Mouse (Mus musculus) natural killer cell, adult 2 months (primary cell): Measurements from ENCODE around the gene Rbm25.
"Not testable (repeated sequence)": the region's sequence is repeated elsewhere in the genome, so short reads cannot be mapped to it uniquely, and the experiment has no call there.

ENCODE experiments used
- DNase-seq, 2 experiments: peaks; one replicate each; pipeline ENCODE4 v3.0.0; 2022; ENCODE audit warnings: low spot score in 2 of 2

Rbm25 gene

GRCm38 (mm10) chr12:83630936-83631335 lies at the start of gene Rbm25:
Gene Rbm25 (plus strand): TSS chr12:83631236.
- not testable (repeated sequence) for DNase-seq

- no peak for DNase-seq
These were observed 48.9 kb upstream of the Rbm25 start for GRCm38 (mm10) chr12:83582106-83582505.

DNA sequence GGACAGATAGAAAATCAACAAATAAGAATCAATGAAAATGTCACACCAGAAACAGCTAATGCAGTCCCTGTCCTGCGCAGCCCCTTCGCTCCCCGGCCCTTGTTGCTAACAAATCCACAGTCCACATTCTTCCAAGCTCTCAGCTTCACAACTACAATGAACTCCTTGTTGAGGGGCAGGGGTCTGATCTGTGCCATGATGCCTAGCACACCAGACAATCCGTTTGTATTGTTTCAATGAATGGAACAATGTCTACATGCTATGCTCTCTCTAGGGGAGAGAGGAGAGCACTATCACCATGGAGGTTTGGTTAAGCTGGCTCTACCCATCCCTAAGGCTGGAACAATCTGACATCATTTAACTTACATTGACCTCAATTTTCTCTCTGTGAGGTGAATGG lies 48.3 kb upstream of the Rbm25 start:
- no peak for DNase-seq

DNA sequence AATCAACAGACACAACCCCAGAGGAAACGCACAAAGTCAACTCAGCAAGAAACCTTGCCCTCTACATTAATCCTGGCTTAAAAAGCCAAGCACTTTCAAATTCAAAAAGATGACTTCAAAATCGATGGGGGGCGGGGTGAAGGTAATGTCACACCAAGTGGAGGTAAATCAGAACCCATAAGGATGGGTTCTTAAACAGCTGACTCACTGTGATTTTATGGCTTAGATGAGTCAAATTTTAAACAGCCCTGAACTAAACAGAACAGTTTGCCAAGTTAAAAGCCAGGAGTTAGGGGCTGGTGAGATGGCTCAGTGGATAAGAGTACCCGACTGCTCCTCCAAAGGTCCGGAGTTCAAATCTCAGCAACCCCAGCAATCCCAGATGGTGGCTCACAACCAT lies 44.4 kb upstream of the Rbm25 start:
- no peak for DNase-seq

- no peak for DNase-seq
These were observed 39.1 kb upstream of the Rbm25 start for GRCm38 (mm10) chr12:83591754-83592501.

DNA sequence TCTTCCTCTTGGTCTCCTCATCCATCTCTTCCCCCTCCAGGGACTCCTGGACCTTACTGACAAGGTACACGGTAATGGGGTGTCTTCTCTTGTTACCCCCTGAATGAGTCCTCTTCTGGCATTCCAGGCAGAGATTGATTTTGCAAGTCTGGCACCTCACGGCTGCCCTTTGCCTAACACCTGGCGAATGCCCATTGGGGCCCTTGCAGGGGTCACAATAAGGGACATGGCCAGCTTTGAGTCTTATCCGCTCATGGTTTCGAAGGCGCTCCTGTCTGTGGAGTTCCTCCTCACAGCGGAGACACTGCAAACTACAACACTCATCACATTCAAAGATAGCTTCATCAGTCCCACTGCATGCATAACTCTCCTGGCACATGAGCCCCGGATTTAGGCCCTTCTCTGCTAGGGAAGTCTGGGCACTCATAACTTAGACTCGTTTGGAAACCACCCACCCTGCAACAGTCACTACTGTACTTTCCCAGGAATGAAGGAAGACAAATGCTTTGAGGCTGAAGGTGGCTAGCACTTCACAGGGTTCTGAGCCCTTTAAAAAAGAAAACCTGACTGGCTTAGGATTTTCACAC lies 36.5 kb upstream of the Rbm25 start:
- DNase-seq, result no peak

DNA sequence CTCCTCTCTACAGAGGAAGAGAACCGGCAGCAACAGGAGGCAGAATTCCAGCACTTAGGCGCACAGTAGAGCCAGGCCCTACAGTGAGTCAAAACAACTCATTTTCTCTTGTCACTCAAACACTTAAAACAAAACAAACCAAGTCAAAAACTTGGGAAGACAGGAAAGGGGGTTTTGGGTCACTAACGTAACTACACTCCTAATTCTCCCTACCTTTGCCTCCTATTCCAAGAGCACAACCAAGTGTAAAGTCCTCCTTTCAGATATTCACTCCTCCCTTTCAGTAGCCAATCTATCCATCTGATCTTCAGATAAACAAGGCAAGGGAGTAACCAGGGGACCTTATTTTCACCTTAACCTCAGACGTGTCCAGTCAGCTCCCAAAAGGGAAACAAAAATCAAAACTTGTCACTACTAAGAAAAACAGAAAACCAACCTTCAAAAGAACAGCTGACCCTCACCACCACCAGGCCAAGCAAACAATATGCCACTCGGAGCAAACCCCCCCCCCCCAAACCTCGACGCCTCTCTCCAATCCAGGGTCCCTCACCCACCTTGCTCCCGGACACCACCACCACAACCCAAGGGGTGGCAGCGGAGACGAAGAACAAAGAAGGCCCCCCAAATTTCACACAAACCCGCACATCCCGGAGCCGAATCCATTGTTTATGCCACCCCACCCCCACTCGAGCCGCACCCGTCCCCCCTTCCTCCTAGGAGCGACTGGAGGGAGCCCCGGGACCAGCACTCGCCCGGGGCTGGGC lies 34.7 kb upstream of the Rbm25 start:
- DNase-seq, result no peak

- DNase-seq, result peak; percentile 85 to 88
These were observed 34.0 kb upstream of the Rbm25 start, which contains the start of gene Zfyve1 for GRCm38 (mm10) chr12:83597025-83597501. Gene Zfyve1 (minus strand): TSS chr12:83597222.

DNA sequence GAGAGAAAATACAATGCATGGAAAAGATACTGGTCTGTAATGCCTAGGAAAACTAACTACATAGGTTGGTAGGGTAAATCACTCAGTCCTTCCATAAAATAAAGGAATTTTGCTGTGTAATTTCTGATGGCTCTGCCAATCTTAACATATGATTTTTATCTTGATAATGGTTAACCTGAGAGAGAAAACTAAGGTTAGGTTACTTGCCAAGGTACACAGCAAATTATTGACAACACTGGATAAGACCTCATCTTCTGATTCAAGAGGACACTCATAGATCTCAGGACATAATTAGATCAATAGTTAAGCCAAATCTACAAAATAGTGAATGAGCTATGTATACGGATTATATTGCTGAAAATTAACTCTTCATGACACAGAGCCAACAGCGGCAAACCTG lies 33.2 kb upstream of the Rbm25 start:
- DNase-seq, result no peak

DNA sequence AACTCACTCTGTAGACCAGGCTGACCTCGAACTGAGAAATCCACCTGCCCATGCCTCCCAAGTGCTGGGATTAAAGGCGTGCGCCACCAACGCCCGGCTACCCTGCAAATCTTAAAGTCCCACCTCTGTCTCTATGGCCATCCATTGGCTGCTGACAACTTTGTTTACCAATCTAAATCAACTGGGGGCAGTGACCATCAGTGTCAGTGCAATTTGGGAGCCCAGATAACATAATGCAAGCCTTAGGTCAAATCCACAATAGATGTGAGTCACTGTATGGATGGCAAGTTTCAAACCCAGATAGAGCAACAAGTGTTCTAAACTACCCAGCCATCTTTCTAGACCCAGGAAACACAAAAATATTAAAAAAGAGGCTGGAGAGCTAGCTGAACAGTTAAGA lies 28.8 kb upstream of the Rbm25 start:
- no peak for DNase-seq

DNA sequence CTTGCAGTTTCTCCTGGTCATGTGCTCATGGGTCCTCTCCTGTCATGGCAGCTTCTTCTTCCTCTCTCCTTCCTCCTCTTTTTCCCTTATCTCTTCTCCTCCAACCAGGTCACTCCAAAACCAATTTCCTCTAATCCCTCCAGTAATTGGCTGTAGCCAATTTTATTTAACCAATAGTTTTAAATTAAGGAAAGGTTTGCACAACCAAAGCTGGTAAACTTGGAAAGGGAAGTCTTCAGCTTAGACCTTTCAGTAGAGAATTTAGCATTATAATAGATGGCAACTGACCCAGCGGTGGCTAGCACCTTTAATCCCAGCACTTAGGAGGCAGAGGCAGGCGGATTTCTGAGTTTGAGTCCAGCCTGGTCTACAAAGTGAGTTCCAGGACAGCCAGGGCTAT lies 24.6 kb upstream of the Rbm25 start:
- DNase-seq, result not testable (repeated sequence)

DNA sequence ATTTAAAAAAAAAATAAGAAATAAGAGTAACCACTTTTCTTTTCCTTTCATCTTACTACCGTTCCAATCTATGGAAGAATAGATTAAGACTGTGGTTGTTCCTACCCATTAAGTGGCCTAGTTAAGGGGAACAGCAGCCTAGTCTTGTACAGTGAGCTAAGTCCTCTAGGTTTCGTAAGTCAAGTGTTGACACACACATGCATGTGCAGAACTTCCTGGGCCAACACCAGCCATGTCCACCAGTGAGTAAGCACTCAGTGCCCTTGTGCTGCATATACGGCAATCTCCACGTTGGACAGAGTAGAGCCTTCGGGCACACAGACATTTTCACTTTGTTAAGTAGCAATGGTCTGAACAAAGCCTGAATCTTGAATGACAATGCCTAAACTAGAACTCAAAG lies 13.8 kb upstream of the Rbm25 start:
- DNase-seq, result no peak

- DNase-seq, result no peak
These were observed 12.1 kb upstream of the Rbm25 start for GRCm38 (mm10) chr12:83618981-83619380.

DNA sequence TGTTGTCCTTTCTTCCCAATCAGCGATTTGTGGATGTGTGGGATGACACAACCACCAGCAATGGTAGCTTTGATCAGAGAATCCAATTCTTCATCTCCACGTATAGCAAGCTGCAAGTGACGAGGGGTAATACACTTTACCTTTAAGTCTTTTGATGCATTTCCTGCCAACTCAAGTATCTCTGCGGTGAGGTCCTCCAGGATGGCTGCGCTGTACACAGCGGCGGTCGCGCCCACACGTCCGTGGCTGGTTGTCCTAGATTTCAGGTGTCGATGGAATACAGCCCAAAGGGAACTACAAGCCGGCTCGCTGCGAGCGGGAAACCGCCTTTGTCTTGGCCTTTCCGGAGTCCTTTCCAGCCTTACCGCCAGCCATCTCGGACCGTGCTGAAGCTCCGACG lies 10.3 kb upstream of the Rbm25 start:
- not testable (repeated sequence) for DNase-seq

DNA sequence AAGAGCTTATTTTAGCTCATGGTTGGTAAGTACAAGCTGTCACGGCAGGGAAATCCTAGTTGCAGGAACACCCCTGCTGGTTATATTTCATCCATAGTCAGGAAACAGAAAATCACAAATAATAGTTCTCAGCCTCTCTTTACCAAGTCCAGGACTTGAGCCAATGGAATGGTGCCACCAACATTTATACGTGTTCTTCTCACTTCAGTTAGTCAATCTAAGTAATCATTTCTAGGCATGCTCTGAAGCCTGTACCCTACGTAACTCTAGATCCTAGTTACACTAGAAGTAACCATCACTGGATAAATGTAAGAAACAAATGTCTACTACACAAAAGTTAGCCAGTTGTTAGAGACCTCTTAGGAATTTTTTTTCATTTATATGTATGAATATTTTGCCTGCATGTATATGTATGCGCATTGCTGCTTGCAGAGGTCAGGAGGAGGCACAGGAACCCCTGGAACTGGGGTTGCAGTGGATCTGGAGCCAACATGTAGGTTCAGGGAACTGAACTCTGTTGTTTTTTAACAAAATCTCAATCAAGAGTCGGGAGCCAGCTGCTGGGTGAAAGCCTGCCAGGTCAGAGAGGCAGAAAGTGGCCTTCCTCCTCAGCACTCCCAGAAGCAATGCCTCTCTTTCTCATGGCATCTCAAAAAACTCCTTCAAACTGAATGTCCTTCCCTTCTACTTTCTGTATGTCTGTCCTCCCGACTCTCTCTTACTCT lies 8.8 kb upstream of the Rbm25 start:
- DNase-seq, result no peak

GRCm38 (mm10) chr12:83624321-83624720 lies 6.7 kb upstream of the Rbm25 start:
- no peak for DNase-seq

DNA sequence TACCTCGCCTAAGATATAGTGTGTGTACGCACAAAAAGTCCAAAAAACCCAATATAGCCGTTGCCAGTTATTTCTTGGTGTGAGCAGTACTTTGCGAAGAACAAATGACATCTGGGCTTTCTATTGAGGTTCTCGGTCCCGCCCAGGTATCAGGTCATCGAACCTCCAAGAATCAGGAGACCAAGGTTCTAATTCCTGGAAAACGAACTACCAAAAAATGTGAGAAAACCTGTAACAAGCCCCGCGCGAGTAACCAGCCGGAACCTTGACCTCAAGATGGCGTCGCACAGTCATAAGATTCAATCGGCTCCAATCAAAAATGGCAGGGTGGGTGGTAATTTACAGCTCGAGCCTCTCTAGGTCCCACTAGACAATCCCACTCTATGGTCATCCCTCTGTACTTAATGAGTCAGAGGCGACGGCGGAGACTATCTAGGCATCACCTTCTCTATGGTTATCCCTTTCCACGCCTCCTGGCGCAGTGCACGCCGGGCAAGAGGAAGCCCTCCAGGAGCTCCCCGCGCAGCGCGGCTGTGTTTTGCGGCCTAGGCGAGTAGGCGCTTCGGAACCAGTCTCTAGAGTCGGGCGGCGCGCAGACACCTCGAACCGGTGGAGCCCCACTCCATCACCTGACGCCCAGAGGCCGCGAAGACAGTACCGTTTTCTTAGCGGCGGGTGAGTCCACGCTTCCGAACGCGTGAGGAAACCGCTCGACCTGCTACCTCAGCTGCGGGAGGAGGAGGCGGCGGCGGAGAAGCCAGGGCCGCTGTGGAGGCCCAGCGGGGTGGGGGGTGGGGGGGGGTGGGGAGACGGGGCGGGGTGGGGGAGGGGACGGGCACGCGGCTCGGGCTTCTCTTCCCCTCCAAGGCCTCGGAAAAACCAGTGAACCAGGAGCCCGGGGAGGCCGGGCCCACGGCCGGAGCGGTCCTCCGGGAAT lies 975 bp downstream of the Rbm25 start:
- peak; percentile 95 to 96 for DNase-seq

- DNase-seq, result peak; percentile 36 to 46
These were observed 1.6 kb downstream of the Rbm25 start for GRCm38 (mm10) chr12:83632680-83633025.

DNA sequence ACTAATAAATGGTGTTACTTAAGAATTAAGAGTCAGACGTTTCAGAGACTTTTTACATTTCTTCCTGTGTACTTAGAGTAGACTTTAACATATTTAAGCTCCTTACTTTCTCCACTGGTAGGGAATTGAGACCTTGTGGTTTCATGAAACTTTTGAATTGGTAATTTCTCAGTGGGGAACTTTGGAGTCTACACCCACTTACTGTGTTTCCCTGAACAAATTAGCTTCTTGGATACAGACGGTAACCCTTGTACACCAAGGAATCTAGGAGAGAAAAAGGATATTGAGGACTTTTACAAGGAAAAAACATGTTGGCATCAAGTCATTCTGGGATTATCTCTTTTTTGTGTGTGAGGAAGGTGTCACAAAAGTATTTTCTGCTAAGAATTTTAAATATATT lies 2.8 kb downstream of the Rbm25 start:
- no peak for DNase-seq

- DNase-seq, result no peak
These were observed 10.2 kb downstream of the Rbm25 start for GRCm38 (mm10) chr12:83641233-83641632.

DNA sequence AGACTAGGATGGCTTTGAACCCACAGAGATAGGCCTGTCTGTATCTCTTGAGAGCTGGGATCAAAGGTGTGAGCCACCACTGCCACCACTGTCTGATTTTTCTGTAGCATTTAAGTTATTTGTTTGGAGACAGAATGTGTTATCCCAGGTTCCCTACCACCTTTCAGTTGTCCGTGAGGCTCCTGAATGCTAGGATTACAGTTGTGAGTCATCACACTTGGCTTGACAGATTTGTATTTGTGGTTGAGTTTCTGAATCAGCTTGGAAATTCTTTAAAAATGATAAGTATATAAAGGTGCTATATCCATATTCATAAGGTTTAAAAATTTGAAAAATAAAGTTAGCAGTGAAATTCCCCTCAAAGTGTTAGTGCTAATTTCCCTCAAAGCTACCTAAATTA lies 12.1 kb downstream of the Rbm25 start:
- no peak for DNase-seq
